Mouse (Mus musculus): ENCODE data around the gene Defa35. TPM values are rescaled to one million over a fixed set of nuclear protein-coding genes. Genes with fewer than 3 reads are reported as not detected.
"Not testable (repeated sequence)": the region's sequence is repeated elsewhere in the genome, so short reads cannot be mapped to it uniquely, and the experiment has no call there.

Defa35 gene
- total RNA-seq (2022) = not detected

DNA sequence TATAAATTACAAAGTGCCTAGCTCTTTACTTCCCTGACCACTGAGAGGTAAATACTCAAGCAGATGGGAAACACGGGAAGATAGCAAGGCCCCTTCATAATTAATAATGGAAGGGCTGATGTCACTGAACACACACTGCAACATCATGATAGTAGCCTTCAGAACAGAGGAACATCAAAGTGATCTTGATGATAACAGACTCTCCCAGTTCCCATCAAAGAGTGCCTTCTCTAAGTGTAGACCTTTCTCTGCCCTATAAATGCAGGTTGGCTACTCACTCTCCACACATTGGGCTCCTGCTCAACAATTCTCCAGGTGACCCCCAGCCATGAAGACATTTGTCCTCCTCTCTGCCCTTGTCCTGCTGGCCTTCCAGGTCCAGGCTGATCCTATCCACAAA lies at the start of gene Defa35:
Gene Defa35 (plus strand): TSS at position 301 of the 400 bp plus-strand sequence.
- DNase-seq (ENCODE audit: low spot score) = not testable (repeated sequence)

DNA sequence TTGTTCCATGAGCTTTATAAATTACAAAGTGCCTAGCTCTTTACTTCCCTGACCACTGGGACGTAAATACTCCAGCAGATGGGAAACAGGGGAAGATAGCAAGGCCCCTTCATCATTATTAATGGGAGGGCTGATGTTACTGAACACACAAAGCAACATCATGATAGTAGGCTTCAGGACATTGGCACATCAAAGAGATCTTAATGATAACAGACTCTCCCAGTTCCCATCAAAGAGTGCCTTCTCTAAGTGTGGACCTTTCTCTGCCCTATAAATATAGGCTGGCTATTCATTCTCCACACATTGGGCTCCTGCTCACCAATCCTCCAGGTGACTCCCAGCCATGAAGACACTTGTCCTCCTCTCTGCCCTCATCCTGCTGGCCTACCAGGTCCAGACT lies 39.6 kb upstream of the Defa35 start, which contains the start of gene Defa21:
Gene Defa21 (plus strand): TSS at position 301 of the 400 bp plus-strand sequence.
- not testable (repeated sequence) for DNase-seq (ENCODE audit: low spot score)

GRCm38 (mm10) chr8:21054747-21055146 lies 10.1 kb upstream of the Defa35 start, which contains the start of gene Defa23:
Gene Defa23, plus strand, starts transcription at chr8:21055047.
- DNase-seq (ENCODE audit: low spot score) = not testable (repeated sequence)

- DNase-seq (ENCODE audit: low spot score) = not testable (repeated sequence)
Measured at GRCm38 (mm10) chr8:21084142-21084541, 19.3 kb downstream of the Defa35 start, which contains the start of gene Defa25. Gene Defa25, plus strand, starts transcription at chr8:21084442.

GRCm38 (mm10) chr8:21093106-21093505 lies 28.3 kb downstream of the Defa35 start:
- no peak for DNase-seq (ENCODE audit: low spot score)

GRCm38 (mm10) chr8:21095950-21096349 lies 31.1 kb downstream of the Defa35 start, which contains the start of gene Gm14851:
Gene Gm14851, minus strand, starts transcription at chr8:21096050.
- DNase-seq (ENCODE audit: low spot score) = not testable (repeated sequence)

Other genes with a start within 250 kb of the Defa35 start
- not detected for gene Defb33, start 172.4 kb upstream of the Defa35 start, total RNA-seq (2022)
- not detected for gene Gm15056, start 162.4 kb upstream of the Defa35 start, total RNA-seq (2022)
- gene Gm6040, start 143.0 kb upstream of the Defa35 start, total RNA-seq (2022) = not detected
- gene AY761185, start 120.3 kb upstream of the Defa35 start, total RNA-seq (2022) = not detected
- not detected for gene Defa21, start 39.5 kb upstream of the Defa35 start, total RNA-seq (2022)
- gene Defa23, start 10.0 kb upstream of the Defa35 start, total RNA-seq (2022) = not detected
- not detected for gene Defa25, start 19.4 kb downstream of the Defa35 start, total RNA-seq (2022)
- not detected for gene Gm14851, start 31.0 kb downstream of the Defa35 start, total RNA-seq (2022)
- not detected for gene Defa30, start 69.6 kb downstream of the Defa35 start, total RNA-seq (2022)
- gene Defa22, start 97.2 kb downstream of the Defa35 start, total RNA-seq (2022) = not detected
- gene Defa31, start 126.6 kb downstream of the Defa35 start, total RNA-seq (2022) = not detected
- gene Gm15293, start 136.5 kb downstream of the Defa35 start, total RNA-seq (2022) = not detected
- not detected for gene Gm15292, start 184.7 kb downstream of the Defa35 start, total RNA-seq (2022)